Mouse (Mus musculus) liver (tissue): ENCODE measurements at regions not wholly inside any gene's neighbourhood (a gene's known extent, or its start where the extent isn't known, plus 50 kb on each side); places are given as distances from the start of the nearest gene placed in this dataset.

ENCODE experiments used
- DNase-seq: peaks from one replicate; pipeline ENCODE4 v3.0.0-alpha.2; 2020; ENCODE audit warnings: mixed read lengths

DNA sequence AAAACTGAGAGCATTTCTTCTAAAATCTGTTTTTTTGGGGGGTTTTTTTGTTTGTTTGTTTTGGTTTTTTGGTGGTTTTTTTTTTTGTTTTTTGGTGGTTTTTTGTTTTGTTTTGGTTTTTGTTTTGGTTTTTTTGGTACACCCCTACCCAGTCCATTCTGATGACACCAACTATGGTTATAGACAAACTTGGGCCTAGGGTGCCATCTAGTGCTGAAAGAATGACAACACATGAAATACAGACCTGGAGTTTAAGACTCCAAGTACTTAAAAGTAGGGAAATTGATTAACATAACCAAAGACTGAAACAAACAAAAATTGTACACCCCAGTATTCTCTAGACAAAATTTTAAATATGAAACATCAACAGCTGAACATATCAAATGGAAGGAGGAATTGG, 76.0 kb upstream of the Ano5 start:
- peak; percentile 9 for DNase-seq

DNA sequence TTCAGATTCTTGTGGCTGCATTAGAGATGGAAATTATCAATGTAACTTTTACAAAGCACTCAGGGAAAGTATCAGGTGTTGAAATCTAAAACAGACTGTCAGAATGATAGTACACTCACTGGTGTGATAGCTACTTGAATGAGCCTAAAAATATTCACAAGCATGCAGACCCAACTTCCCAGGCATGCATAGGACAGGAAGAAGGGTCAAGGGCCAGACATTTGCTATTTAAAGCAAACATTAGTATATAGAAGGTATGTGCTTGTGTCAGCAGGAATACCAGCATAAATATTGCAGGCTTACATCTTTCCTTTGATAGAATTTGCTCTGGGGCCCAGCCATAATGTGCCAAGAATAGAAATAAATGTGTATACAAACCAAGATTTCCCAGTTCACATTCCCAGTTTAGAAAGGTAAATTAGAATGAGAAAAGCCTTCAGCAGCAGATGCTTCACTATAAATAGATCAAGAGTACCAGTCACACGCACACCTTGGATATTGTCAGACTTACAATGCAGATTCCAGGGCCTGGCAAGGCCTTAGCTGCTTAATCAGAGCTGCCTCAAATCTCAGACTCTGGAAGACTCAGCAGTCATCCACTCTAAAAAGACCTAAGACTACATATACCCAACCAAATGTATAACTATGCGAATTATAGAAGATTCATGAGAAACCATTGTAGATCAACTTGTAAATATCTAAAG, 55.7 kb upstream of the Ano5 start:
- DNase-seq = no peak

DNA sequence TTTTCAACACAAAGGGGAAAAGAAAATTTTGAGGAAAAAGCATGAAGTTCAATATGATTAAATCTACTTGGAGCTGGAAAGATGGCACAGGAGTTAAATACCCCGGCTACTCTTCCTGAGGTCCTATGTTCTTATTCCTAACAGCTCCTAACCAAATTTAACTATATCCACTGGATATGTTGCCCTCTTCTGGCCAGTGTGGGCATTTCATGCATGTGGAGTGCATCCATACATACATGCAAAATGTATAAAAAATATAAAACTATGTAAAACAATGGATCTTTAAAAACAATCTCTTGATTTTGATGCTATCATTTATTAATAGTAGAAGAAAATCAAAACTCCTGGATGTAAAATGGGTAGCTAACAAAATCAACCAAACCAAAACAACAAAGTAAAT, 52.1 kb upstream of the Ano5 start:
- DNase-seq = no peak
